Mouse (Mus musculus): Measurements from ENCODE around the gene BC017158. TPM values are rescaled to one million over a fixed set of nuclear protein-coding genes. Genes with fewer than 3 reads are reported as not detected.

BC017158 gene
- total RNA-seq, 2 experiments from 2014 or later = 20.8 to 26.7 TPM

- no peak for DNase-seq (ENCODE audit: low spot score in 2 of 2)
- intact Hi-C loops (cut with DNase I) = no loop called here
Observed at GRCm38 (mm10) chr7:128310229-128310688, 12.3 kb upstream of the BC017158 start.

GRCm38 (mm10) chr7:128309776-128310175, 11.8 kb upstream of the BC017158 start:
- intact Hi-C loops (cut with DNase I) = loop anchor here (5.0 kb wide), 1 partner anchor 383 kb away; no protein-coding TSS in a partner anchor
- DNase-seq (ENCODE audit: low spot score in 2 of 2) = no peak

GRCm38 (mm10) chr7:128309216-128309615, 11.2 kb upstream of the BC017158 start:
- peak in 1 of 2 experiments; percentile 18 for DNase-seq (ENCODE audit: low spot score in 2 of 2)
- intact Hi-C loops (cut with DNase I) = loop anchor here (5.0 kb wide), 1 partner anchor 383 kb away; no protein-coding TSS in a partner anchor

DNA sequence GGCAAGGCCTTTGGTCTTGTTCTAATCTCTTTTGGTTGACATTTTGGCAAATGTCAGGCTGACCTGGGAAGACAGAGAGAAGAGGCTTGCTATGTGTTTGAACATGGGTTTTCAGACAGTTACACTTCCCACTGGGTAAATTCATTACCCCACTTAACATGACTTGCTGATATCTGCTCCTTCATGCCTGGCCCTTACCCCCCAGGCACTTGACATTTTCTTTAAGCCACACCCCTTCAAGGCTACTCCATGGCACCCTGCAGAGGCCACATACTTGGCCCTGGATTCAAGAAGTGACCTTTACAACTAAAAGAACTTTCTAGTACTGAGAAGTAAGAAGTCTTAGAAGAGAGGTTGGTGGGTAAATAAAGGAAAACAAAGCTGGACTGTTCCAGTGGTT, 9.9 kb upstream of the BC017158 start:
- intact Hi-C loops (cut with DNase I) = loop anchor here (5.0 kb wide), 1 partner anchor 384 kb away; no protein-coding TSS in a partner anchor
- DNase-seq (ENCODE audit: low spot score in 2 of 2) = no peak

DNA sequence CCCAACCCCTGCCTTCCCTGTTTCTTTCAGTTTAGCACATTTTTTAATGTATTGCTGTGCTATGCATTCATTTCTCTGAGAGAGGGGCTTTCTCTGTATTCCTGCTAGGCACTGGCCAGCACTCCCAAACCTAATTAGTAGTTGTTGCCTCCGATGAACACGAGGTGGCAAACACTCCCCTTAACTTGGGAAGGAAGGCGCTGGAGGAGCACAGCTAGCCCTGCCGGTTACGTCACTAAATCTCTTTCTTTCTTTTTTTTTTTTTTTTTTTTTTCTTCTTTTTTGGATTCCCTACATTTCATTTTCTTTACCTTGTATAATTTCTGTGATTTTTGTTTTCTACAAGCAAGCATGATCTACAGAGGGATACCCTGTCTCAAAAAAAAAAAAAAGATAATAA, 6.9 kb upstream of the BC017158 start:
- intact Hi-C loops (cut with DNase I) = loop anchor here (1.0 to 5.0 kb wide), 2 partner anchors 40 to 387 kb away; no protein-coding TSS in a partner anchor
- DNase-seq (ENCODE audit: low spot score in 2 of 2) = peak in 1 of 2 experiments; percentile 50

- no peak for DNase-seq (ENCODE audit: low spot score in 2 of 2)
- intact Hi-C loops (cut with DNase I) = no loop called here
Observed at GRCm38 (mm10) chr7:128304198-128304597, 6.2 kb upstream of the BC017158 start.

DNA sequence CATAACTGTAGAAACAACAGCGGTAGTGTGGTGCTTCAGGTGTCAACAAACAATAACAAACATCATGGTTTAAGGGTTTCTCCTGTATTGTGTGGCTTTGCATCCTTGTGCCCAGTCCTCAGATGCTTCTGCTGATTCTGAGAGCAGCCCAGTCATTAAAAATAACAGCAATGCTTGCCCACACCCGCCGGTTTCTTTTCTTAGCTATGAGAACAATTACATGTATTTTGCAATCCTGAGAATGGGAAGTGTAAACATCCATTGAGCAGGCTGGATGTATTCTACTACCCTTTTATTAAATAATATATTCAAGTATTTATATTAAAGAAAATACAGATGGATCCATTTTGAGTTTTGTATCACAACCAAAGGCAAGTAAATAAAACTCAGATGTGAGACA, 4.2 kb upstream of the BC017158 start:
- no peak for DNase-seq (ENCODE audit: low spot score in 2 of 2)
- intact Hi-C loops (cut with DNase I) = no loop called here

DNA sequence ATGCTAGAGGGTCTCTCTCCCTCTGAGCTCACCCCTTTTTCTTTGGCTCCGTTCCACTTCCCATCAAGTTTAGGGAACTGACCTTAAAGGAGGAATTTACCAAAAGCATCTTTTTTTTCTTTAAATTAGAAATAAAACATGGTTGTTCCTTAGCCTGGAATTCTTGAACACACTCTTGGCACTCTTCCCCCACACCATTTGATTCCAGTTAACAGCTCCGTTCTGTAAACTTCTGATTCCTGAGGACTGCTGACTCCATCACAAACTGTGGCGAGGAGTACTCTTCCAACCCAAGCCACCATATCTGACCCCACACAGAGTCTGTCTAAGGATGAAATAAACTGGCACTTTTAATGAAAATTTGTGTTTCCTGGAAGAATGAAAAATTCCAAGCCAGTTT, 3.0 kb upstream of the BC017158 start:
- intact Hi-C loops (cut with DNase I) = no loop called here
- no peak for DNase-seq (ENCODE audit: low spot score in 2 of 2)

DNA sequence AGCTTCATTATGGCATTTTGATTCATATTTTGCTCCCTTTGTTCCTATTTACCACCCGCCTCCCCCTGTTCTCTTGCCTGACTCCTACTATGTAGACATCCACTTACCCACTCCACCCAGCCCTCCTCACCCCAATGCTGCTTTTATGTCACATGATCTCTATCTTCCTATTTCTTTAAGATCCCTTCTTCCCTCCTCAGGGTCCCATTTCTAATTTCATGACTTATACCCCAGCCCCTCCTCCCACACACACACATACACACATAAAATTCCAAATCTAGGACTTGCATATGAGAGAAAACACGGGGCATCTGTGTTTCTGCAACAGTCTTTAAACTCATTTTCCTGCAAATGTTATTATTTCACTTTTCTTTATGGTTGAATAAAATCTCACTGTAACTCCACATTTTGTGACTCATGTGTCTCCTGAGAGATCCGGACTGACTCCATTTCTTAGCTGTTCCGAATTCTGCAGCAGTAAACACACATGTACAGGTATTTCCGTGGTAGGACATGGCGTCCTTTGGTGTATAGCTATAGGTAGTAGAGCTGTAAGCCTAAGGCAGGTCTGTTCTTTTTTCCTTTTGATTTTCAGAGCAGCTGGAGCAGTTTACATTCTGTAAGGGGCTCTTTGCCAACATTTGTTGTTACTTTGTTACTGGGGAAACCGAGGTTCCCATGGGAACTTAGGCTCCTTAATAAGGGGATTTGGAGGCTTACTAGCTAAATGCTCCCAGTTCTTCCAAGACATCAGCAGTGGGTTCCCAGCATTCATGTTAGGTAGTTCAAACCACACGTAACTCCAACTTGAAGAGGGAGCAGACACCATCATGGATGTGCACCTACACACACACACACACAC, 742 bp upstream of the BC017158 start:
- DNase-seq (ENCODE audit: low spot score in 2 of 2) = peak; percentile 6 to 38
- intact Hi-C loops (cut with DNase I) = loop anchor here (5.0 kb wide), 1 partner anchor 409 kb away; no protein-coding TSS in a partner anchor

GRCm38 (mm10) chr7:128297291-128297616, 716 bp downstream of the BC017158 start:
- intact Hi-C loops (cut with DNase I) = loop anchor here (2.0 to 5.0 kb wide), 2 partner anchors 48 to 410 kb away; no protein-coding TSS in a partner anchor
- DNase-seq (ENCODE audit: low spot score in 2 of 2) = no peak

DNA sequence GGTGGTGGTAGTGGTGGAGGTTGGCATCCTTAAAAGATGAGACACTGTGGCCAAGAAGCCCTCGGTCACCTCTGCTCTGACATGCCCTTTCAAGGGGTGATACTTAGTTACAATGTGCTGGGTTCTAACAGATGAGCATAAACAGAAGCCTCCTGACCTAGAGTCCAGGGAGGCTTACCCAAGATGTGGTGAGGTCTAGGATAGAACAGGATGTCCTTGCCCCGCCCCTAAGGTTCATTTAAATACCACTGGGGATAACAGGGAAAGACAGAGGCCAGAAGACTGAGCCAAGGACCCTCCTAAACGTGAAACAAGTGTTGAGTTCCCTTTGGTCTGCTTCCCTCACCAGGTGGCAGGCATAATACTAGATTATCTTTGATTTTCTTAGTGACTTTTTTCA, 1.5 kb downstream of the BC017158 start:
- intact Hi-C loops (cut with DNase I) = loop anchor here (2.0 to 5.0 kb wide), 2 partner anchors 48 to 411 kb away; no protein-coding TSS in a partner anchor
- DNase-seq (ENCODE audit: low spot score in 2 of 2) = no peak

- no peak for DNase-seq (ENCODE audit: low spot score in 2 of 2)
- intact Hi-C loops (cut with DNase I) = loop anchor here (5.0 kb wide), 1 partner anchor 413 kb away; no protein-coding TSS in a partner anchor
Observed at GRCm38 (mm10) chr7:128294785-128295184, 3.2 kb downstream of the BC017158 start.

GRCm38 (mm10) chr7:128288923-128289544, 8.9 kb downstream of the BC017158 start:
- no peak for DNase-seq (ENCODE audit: low spot score in 2 of 2)
- intact Hi-C loops (cut with DNase I) = no loop called here

DNA sequence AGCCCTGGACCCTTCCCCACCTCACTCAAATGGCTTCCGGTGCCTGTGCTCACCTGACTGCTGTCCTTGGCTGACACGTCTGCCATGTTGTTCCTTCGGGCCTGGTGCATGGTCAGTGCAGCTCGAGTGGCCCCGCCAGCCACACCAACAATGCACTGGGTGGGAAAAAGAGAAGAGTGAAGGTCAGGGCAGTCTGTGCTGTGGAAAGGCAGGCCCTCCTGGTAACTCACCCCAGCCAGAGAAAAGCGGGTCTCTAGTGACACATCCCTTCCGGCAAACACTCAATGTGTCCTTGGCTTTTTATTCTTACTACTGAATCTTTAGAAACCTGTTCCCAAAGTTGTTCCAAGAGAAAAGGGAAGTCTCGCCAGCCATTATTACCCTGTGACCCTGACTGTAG, 12.9 kb downstream of the BC017158 start:
- intact Hi-C loops (cut with DNase I) = no loop called here
- no peak for DNase-seq (ENCODE audit: low spot score in 2 of 2)

- intact Hi-C loops (cut with DNase I) = no loop called here
- DNase-seq (ENCODE audit: low spot score in 2 of 2) = no peak
Observed at GRCm38 (mm10) chr7:128284047-128284446, 13.9 kb downstream of the BC017158 start.

GRCm38 (mm10) chr7:128282532-128283244, 15.3 kb downstream of the BC017158 start:
- no peak for DNase-seq (ENCODE audit: low spot score in 2 of 2)
- intact Hi-C loops (cut with DNase I) = no loop called here

- DNase-seq (ENCODE audit: low spot score in 2 of 2) = no peak
- intact Hi-C loops (cut with DNase I) = no loop called here
Observed at GRCm38 (mm10) chr7:128281765-128282164, 16.2 kb downstream of the BC017158 start.

DNA sequence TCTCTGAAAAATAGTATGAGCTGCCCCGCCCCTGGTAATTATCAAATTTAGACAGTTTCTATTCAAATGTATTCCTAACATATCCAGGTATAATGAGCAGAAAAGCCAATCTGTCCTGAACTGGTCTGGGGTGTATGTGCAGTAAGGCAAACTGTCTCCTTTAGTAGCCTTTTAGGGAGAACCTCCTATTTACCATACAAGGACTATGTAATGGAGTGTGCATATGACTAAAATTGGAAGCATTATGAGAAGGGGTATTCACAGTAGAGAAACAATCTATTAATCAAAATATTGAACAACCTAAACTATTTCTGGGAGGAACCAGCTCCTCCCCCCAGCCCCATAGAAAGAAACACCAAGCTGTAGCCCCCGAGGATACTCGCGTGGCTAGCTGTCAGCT, 18.2 kb downstream of the BC017158 start:
- no peak for DNase-seq (ENCODE audit: low spot score in 2 of 2)
- intact Hi-C loops (cut with DNase I) = no loop called here

DNA sequence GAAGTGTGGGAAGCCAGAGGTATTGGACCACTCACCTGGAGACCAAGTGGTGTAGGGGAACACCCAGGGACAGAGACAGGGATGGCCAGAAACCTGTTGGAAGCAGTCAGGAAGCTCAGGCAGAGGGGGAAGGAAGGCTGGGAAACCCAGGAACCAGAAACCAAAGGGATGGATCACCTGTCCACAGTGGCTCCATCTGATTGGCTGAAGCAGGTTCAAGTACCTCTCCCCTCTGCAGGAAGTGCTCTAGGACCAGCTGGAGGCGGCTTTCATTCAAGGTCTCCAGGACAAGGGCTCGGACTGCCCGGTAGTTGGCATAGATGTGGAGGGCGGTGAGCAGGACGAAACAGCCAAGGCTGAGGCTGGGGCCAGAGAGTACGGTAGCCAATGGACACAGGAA, 21.9 kb downstream of the BC017158 start:
- intact Hi-C loops (cut with DNase I) = no loop called here
- no peak for DNase-seq (ENCODE audit: low spot score in 2 of 2)

DNA sequence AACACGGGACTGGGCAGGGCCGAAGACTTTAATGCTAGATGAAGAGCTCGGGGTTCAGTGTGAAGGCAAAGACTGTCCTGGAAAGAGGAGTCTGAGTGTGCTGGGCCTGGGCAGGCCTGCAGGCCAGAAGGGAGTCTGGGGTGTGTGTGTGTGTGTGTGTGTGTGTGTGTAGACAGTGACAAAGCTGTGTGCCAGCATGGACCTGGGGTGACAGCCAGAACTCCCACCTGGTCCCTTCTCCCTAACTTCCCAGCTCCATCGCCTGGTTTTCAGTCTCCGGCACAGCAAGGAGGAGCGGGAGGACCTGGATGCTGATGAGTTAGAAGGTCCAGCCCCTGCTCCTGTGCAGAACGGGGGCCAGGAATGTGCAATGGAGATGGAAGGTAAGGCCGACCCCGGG, 26.5 kb downstream of the BC017158 start:
- intact Hi-C loops (cut with DNase I) = no loop called here
- no peak for DNase-seq (ENCODE audit: low spot score in 2 of 2)
